Mouse (Mus musculus) MEL (cell line): ENCODE data around the gene Wasl. TPM values are rescaled to one million over a fixed set of nuclear protein-coding genes. Genes with fewer than 3 reads are reported as not detected.

Experiments used
- DNase-seq: peaks from one replicate; pipeline ENCODE4 v3.0.0; 2011; ENCODE audit warnings: low read depth, low spot score
- H3K27ac ChIP-seq: 2 replicates; pipeline ENCODE4 v1.5.1; 2012; ENCODE audit warnings: low read depth, mild to moderate bottlenecking, control low read depth, low read length, moderate library complexity; ENCODE audit not compliant: control insufficient read depth
- H3K27me3 ChIP-seq, 2 experiments: fragments of 150-350 bp in 1 of 2; sonication (generic) in 1 of 2; 2 replicates each; pipeline ENCODE4 v1.6.1; 2012; ENCODE audit warnings: low read length in 2 of 2, mild to moderate bottlenecking in 2 of 2, improper control_type of control experiment in 1 of 2, moderate library complexity in 1 of 2; ENCODE audit not compliant: insufficient read depth in 2 of 2, control insufficient read depth in 1 of 2
- H3K36me3 ChIP-seq, 2 experiments: 2 replicates each; pipeline ENCODE4 v1.6.1; 2012 to 2014; ENCODE audit warnings: low read length in 2 of 2, improper control_type of control experiment in 1 of 2, inconsistent platforms in 1 of 2, mild to moderate bottlenecking in 1 of 2; ENCODE audit not compliant: insufficient read depth in 2 of 2, control insufficient read depth in 1 of 2
- H3K4me1 ChIP-seq, 2 experiments: fragments of 150-350 bp in 1 of 2; sonication (generic) in 1 of 2; 2 replicates each; pipeline ENCODE4 v1.6.1; 2012; ENCODE audit warnings: low read length in 2 of 2, improper control_type of control experiment in 1 of 2, mild to moderate bottlenecking in 1 of 2; ENCODE audit not compliant: insufficient read depth in 2 of 2, control insufficient read depth in 1 of 2
- H3K4me3 ChIP-seq, 2 experiments: fragments of 150-350 bp in 1 of 2; sonication (generic) in 1 of 2; 2 replicates each; pipeline ENCODE4 v1.5.1; 2012; ENCODE audit warnings: low read depth in 2 of 2, low read length in 2 of 2, mild to moderate bottlenecking in 2 of 2, moderate library complexity in 2 of 2, control low read depth in 1 of 2, improper control_type of control experiment in 1 of 2; ENCODE audit not compliant: control insufficient read depth in 1 of 2, insufficient read depth in 1 of 2
- H3K79me2 ChIP-seq: 2 replicates; pipeline ENCODE4 v1.6.1; 2012; ENCODE audit warnings: mild to moderate bottlenecking, low read length, moderate library complexity; ENCODE audit not compliant: control insufficient read depth, poor library complexity, insufficient read depth
- H3K9ac ChIP-seq: 2 replicates; pipeline ENCODE4 v1.6.1; 2012; ENCODE audit warnings: low read depth, mild to moderate bottlenecking, control low read depth, low read length, moderate library complexity; ENCODE audit not compliant: control insufficient read depth, poor library complexity, severe bottlenecking
- H3K9me3 ChIP-seq: fragments of 150-350 bp; sonication (generic); replicated peaks from 2 replicates; pipeline ENCODE4 v1.6.1; 2012; ENCODE audit warnings: mild to moderate bottlenecking, low read length, improper control_type of control experiment, moderate library complexity; ENCODE audit not compliant: insufficient read depth
- CHD1 ChIP-seq: IDR thresholded peaks from 2 replicates; pipeline ENCODE4 v1.6.1; 2012; ENCODE audit warnings: low read depth, mild to moderate bottlenecking, inconsistent platforms, low read length, improper control_type of control experiment
- CHD2 ChIP-seq: IDR thresholded peaks from 2 replicates; pipeline ENCODE4 v1.6.1; 2011; ENCODE audit warnings: low read length, improper control_type of control experiment
- EP300 ChIP-seq, 2 experiments: IDR thresholded peaks; 2 replicates each; pipeline ENCODE4 v1.6.1; 2011; ENCODE audit warnings: improper control_type of control experiment in 2 of 2, low read length in 2 of 2, low read depth in 1 of 2, mild to moderate bottlenecking in 1 of 2
- GABPA ChIP-seq: IDR thresholded peaks from 2 replicates; pipeline ENCODE4 v1.6.1; 2012; ENCODE audit warnings: low read depth, mild to moderate bottlenecking, inconsistent platforms, low read length, improper control_type of control experiment, moderate library complexity
- GATA1 ChIP-seq: IDR thresholded peaks from 2 replicates; pipeline ENCODE4 v1.6.1; 2011; ENCODE audit warnings: low read depth, low read length, improper control_type of control experiment
- HCFC1 ChIP-seq: IDR thresholded peaks from 2 replicates; pipeline ENCODE4 v1.6.1; 2012; ENCODE audit warnings: low read depth, mild to moderate bottlenecking, inconsistent platforms, low read length, improper control_type of control experiment, moderate library complexity
- KAT2A ChIP-seq: conservative IDR thresholded peaks from 2 replicates; pipeline ENCODE4 v1.6.1; 2012; ENCODE audit warnings: low read depth, low read length, improper control_type of control experiment, inconsistent platforms
- MAFK ChIP-seq: IDR thresholded peaks from 2 replicates; pipeline ENCODE4 v1.6.1; 2011; ENCODE audit warnings: low read depth, mild to moderate bottlenecking, low read length, improper control_type of control experiment, borderline replicate concordance
- MAX ChIP-seq: IDR thresholded peaks from 2 replicates; pipeline ENCODE4 v1.6.1; 2011; ENCODE audit warnings: low read length, improper control_type of control experiment
- MAZ ChIP-seq: IDR thresholded peaks from 2 replicates; pipeline ENCODE4 v1.6.1; 2012; ENCODE audit warnings: low read depth, mild to moderate bottlenecking, inconsistent platforms, low read length, improper control_type of control experiment
- MXI1 ChIP-seq: IDR thresholded peaks from 2 replicates; pipeline ENCODE4 v1.6.1; 2011; ENCODE audit warnings: mild to moderate bottlenecking, low read depth, low read length, improper control_type of control experiment
- MYB ChIP-seq: IDR thresholded peaks from 2 replicates; pipeline ENCODE4 v1.6.1; 2011; ENCODE audit warnings: mild to moderate bottlenecking, low read depth, low read length, improper control_type of control experiment
- NELFE ChIP-seq: IDR thresholded peaks from 2 replicates; pipeline ENCODE4 v1.6.1; 2011; ENCODE audit warnings: low read depth, low read length, improper control_type of control experiment
- POLR2AphosphoS2 ChIP-seq: IDR thresholded peaks from 2 replicates; pipeline ENCODE4 v1.6.1; 2011; ENCODE audit warnings: low read length, improper control_type of control experiment
- POLR2AphosphoS5 ChIP-seq: IDR thresholded peaks from 2 replicates; pipeline ENCODE4 v1.6.1; 2012; ENCODE audit warnings: low read depth, borderline replicate concordance, mild to moderate bottlenecking, inconsistent platforms, low read length, moderate library complexity, mixed read lengths
- RCOR1 ChIP-seq: IDR thresholded peaks from 2 replicates; pipeline ENCODE4 v1.6.1; 2012; ENCODE audit warnings: low read depth, mild to moderate bottlenecking, inconsistent platforms, low read length, improper control_type of control experiment
- SIN3A ChIP-seq: IDR thresholded peaks from 2 replicates; pipeline ENCODE4 v1.6.1; 2012; ENCODE audit warnings: low read length, improper control_type of control experiment, inconsistent platforms
- SMC3 ChIP-seq: IDR thresholded peaks from 2 replicates; pipeline ENCODE4 v1.6.1; 2011; ENCODE audit warnings: low read depth, low read length, improper control_type of control experiment
- TBP ChIP-seq: IDR thresholded peaks from 2 replicates; pipeline ENCODE4 v1.8.0; 2011; ENCODE audit warnings: low read depth, low read length, improper control_type of control experiment
- TCF12 ChIP-seq: IDR thresholded peaks from 2 replicates; pipeline ENCODE4 v1.6.1; 2014; ENCODE audit warnings: low read depth, mild to moderate bottlenecking, inconsistent platforms, low read length, improper control_type of control experiment, moderate library complexity
- UBTF ChIP-seq: IDR thresholded peaks from 2 replicates; pipeline ENCODE4 v1.6.1; 2012; ENCODE audit warnings: low read depth, mild to moderate bottlenecking, inconsistent platforms, low read length, improper control_type of control experiment, moderate library complexity, borderline replicate concordance; ENCODE audit not compliant: insufficient read depth
- ZC3H11A ChIP-seq: IDR thresholded peaks from 2 replicates; pipeline ENCODE4 v1.6.1; 2012; ENCODE audit warnings: low read depth, mild to moderate bottlenecking, inconsistent platforms, low read length, improper control_type of control experiment
- ZNF384 ChIP-seq: IDR thresholded peaks from 2 replicates; pipeline ENCODE4 v1.6.1; 2012; ENCODE audit warnings: low read depth, mild to moderate bottlenecking, inconsistent platforms, low read length, improper control_type of control experiment
- polyA plus RNA-seq, 2 experiments: library from polyadenylated mRNA; stranded (reverse) in 1 of 2; unstranded in 1 of 2; fragments of >175 nt in 1 of 2; fragments of >200 nt in 1 of 2; gene quantifications; 2 replicates each; pipeline versions ENCODE4 v1.2.1 to v1.2.4; 2012; ENCODE audit warnings: low replicate concordance in 2 of 2, low read depth in 1 of 2; ENCODE audit not compliant: insufficient read length in 2 of 2, insufficient read depth in 1 of 2, missing spikeins in 1 of 2
- total RNA-seq: library from RNA; depleted of rRNA; stranded (reverse); fragments of 300-350 nt; gene quantifications from 2 replicates; pipeline ENCODE4 v1.2.3, GENCODE M21; 2012

Gene Wasl
- total and polyA plus RNA-seq, 3 experiments, result 4.3 to 33.3 (median 9.5) TPM

DNA sequence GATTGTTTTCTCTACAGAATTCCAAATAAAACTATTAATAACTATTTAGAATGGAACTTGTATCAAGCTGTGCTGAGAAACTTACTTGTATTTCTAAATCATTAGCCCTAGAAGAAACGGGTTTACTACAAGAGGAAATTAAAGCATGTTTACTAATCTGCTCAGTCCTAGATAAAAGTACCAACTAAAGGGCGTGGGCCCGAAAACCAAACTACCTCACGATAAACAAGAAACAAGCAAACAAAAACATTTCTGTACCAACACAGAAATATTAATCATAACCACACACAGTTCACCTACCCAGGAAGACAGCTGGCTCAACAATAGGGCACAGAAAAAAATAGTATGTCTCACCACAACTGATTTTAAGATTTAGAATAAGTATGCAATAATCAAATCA is 16.4 kb downstream of the Wasl start:
- no peak overlapping the region for H3K4me3 ChIP-seq
- no peak overlapping the region for H3K27ac ChIP-seq
- H3K9ac ChIP-seq, result no peak overlapping the region
- H3K36me3 ChIP-seq, result peaks cover 4 to 46% of the 10 kb centered on the region in 2 experiments; a peak in 3 of 4 replicates
- H3K9me3 ChIP-seq, result no peaks in the 10 kb centered on the region
- H3K27me3 ChIP-seq, result no peaks in the 10 kb centered on the region
- H3K4me1 ChIP-seq, result peaks cover 18 to 38% of the 10 kb centered on the region in 2 experiments
- TF ChIP-seq HCFC1, result no peak
- no peak for TF ChIP-seq MXI1
- TF ChIP-seq MAZ, result no peak
- no peak for TF ChIP-seq SMC3
- TF ChIP-seq KAT2A, result no peak
- no peak for TF ChIP-seq NELFE
- no peak for DNase-seq
- peaks cover 42% of the 10 kb centered on the region for H3K79me2 ChIP-seq

GRCm38 (mm10) chr6:24647103-24647691 is 17.6 kb downstream of the Wasl start:
- peaks cover 19 to 38% of the 10 kb centered on the region in 2 experiments for H3K4me1 ChIP-seq
- no peak for TF ChIP-seq TCF12
- TF ChIP-seq ZC3H11A, result no peak
- TF ChIP-seq MYB, result no peak
- no peak for TF ChIP-seq POLR2AphosphoS5
- TF ChIP-seq KAT2A, result no peak
- TF ChIP-seq POLR2AphosphoS2, result no peak
- TF ChIP-seq NELFE, result no peak
- TF ChIP-seq CHD2, result no peak
- TF ChIP-seq TBP, result 0 out of 2 replicates have a peak, but pooled peaks have one; percentile 18
- TF ChIP-seq CHD1, result no peak
- TF ChIP-seq SMC3, result no peak
- no peak for TF ChIP-seq RCOR1
- TF ChIP-seq MAX, result no peak
- TF ChIP-seq GABPA, result no peak
- TF ChIP-seq MAFK, result no peak
- no peak for TF ChIP-seq ZNF384
- TF ChIP-seq EP300 (IDR thresholded peaks at IDR 0.05; ENCODE audit: low read depth in 1 of 2, low read length in 2 of 2), result peak in 1 of 2 experiments; percentile 44; a peak in 1 of 4 replicates
- TF ChIP-seq SIN3A, result no peak
- peak; percentile 69 for TF ChIP-seq GATA1
- TF ChIP-seq MXI1, result no peak
- TF ChIP-seq UBTF, result no peak
- H3K9me3 ChIP-seq, result no peaks in the 10 kb centered on the region

More at GRCm38 (mm10) chr6:24647103-24647691, 17.6 kb downstream of the Wasl start:
- H3K9ac ChIP-seq, result no peak overlapping the region
- no peaks in the 10 kb centered on the region for H3K27me3 ChIP-seq
- H3K79me2 ChIP-seq, result peaks cover 45% of the 10 kb centered on the region
- no peak overlapping the region for H3K27ac ChIP-seq
- H3K36me3 ChIP-seq, result peaks cover 7 to 49% of the 10 kb centered on the region in 2 experiments
- peak; percentile 59 for DNase-seq
- peak overlapping the region in 1 of 2 experiments; percentile 4; a peak in 1 of 4 replicates for H3K4me3 ChIP-seq
